In the genomic region with DNA sequence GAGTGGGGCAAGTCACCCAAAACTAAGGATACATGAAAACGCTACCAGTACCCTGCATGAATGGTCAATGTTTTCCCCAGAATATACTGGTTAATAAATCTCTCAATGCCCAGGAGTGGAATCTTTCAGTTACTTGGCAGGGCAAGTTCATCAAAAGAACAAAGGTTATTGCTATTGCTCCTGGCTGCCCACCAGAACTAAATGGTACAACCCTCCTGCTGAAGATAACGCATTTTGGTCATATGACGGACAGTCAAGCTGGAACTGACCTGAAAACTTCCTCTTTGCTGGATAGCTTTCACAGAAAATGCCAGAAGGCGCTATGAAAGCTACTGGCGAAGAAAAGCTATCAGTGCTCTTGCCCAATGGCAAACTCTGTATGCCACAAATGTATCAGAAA, we compare ENCODE assay signal across 13 mouse cellular contexts.
"Had no signal": no experiment of that assay in that cellular context is flagged by ENCODE, and none has a peak within 500 bp of the region (broad histone marks: within the 10 kb centered on the region; RNA-seq: fewer than 3 reads in every experiment).

No protein-coding gene starts in this region.

- H3K27ac ChIP-seq: intestine, embryonic 15.5 days; left cerebral cortex, adult 2 months; limb, embryonic 10.5 days; liver, embryonic 13.5 days; lung, embryonic 15.5 days; macrophage; midbrain, embryonic 12.5 days; neural tube, embryonic 15.5 days; stomach, postnatal 0 days had no signal

- DNase-seq: liver, embryonic 13.5 days; liver, postnatal 0 days; lung, postnatal 14 days; thymus, postnatal 4 days had no signal

- H3K4me1 ChIP-seq: intestine, embryonic 15.5 days; limb, embryonic 10.5 days; liver, embryonic 13.5 days; lung, embryonic 15.5 days; midbrain, embryonic 12.5 days; neural tube, embryonic 15.5 days had no signal

- H3K9ac ChIP-seq: intestine, embryonic 15.5 days; liver, embryonic 13.5 days; liver, postnatal 0 days; lung, embryonic 15.5 days; midbrain, embryonic 12.5 days; neural tube, embryonic 15.5 days had no signal

- ATAC-seq: intestine, embryonic 15.5 days; liver, postnatal 0 days had no signal

- H3K4me2 ChIP-seq: intestine, embryonic 15.5 days; liver, embryonic 13.5 days; lung, embryonic 15.5 days; midbrain, embryonic 12.5 days; neural tube, embryonic 15.5 days had no signal

- H3K9me3 ChIP-seq: intestine, embryonic 15.5 days; limb, embryonic 10.5 days; liver, embryonic 13.5 days; lung, embryonic 15.5 days; megakaryocyte, embryonic 14.5 days; midbrain, embryonic 12.5 days; neural tube, embryonic 15.5 days had no signal

- H3K4me3 ChIP-seq: intestine, embryonic 15.5 days; left cerebral cortex, adult 2 months; limb, embryonic 10.5 days; liver, embryonic 13.5 days; lung, embryonic 15.5 days; megakaryocyte, embryonic 14.5 days; midbrain, embryonic 12.5 days; neural tube, embryonic 15.5 days had no signal

- H3K27me3 ChIP-seq: intestine, embryonic 15.5 days; liver, embryonic 13.5 days; lung, embryonic 15.5 days; megakaryocyte, embryonic 14.5 days; midbrain, embryonic 12.5 days; neural tube, embryonic 15.5 days had no signal
